Mouse (Mus musculus) brain, embryonic 18.5 days (tissue): ENCODE results near the gene Ccl17.

Source experiments
- DNase-seq: peaks from one replicate; pipeline ENCODE4 v3.0.0-alpha.2; 2012; ENCODE audit warnings: low read depth, low spot score

Gene Ccl17

GRCm38 (mm10) chr8:94810153-94810552, at the start of gene Ccl17:
Ccl17 (plus strand) TSS chr8:94810453.
- no peak for DNase-seq

GRCm38 (mm10) chr8:94767035-94767434, 43.2 kb upstream of the Ccl17 start:
- DNase-seq: no peak

- no peak for DNase-seq
Observed at GRCm38 (mm10) chr8:94770945-94771344, 39.3 kb upstream of the Ccl17 start.

GRCm38 (mm10) chr8:94771941-94772670, 38.1 kb upstream of the Ccl17 start, which contains the start of gene Cx3cl1:
Cx3cl1 (plus strand) TSS chr8:94772009.
- DNase-seq: peak; percentile 58

- no peak for DNase-seq
Observed at GRCm38 (mm10) chr8:94773048-94773447, 37.2 kb upstream of the Ccl17 start.

- DNase-seq: peak; percentile 8
Observed at GRCm38 (mm10) chr8:94773700-94774171, 36.5 kb upstream of the Ccl17 start.

GRCm38 (mm10) chr8:94774601-94775000, 35.7 kb upstream of the Ccl17 start:
- no peak for DNase-seq

- no peak for DNase-seq
Observed at GRCm38 (mm10) chr8:94776346-94776745, 33.9 kb upstream of the Ccl17 start.

- no peak for DNase-seq
Observed at GRCm38 (mm10) chr8:94778036-94778435, 32.2 kb upstream of the Ccl17 start.

- DNase-seq: no peak
Observed at GRCm38 (mm10) chr8:94778473-94778872, 31.8 kb upstream of the Ccl17 start.

GRCm38 (mm10) chr8:94778895-94779533, 31.2 kb upstream of the Ccl17 start:
- no peak for DNase-seq

GRCm38 (mm10) chr8:94779534-94780294, 30.5 kb upstream of the Ccl17 start:
- no peak for DNase-seq

- DNase-seq: no peak
Observed at GRCm38 (mm10) chr8:94780491-94781154, 29.6 kb upstream of the Ccl17 start.

- DNase-seq: no peak
Observed at GRCm38 (mm10) chr8:94781155-94781837, 29.0 kb upstream of the Ccl17 start.

- DNase-seq: no peak
Observed at GRCm38 (mm10) chr8:94781838-94782235, 28.4 kb upstream of the Ccl17 start.

- no peak for DNase-seq
Observed at GRCm38 (mm10) chr8:94783890-94784289, 26.4 kb upstream of the Ccl17 start.

GRCm38 (mm10) chr8:94785247-94785985, 24.8 kb upstream of the Ccl17 start:
- DNase-seq: no peak

- no peak for DNase-seq
Observed at GRCm38 (mm10) chr8:94785995-94786595, 24.2 kb upstream of the Ccl17 start.

GRCm38 (mm10) chr8:94787524-94788501, 22.4 kb upstream of the Ccl17 start:
- DNase-seq: no peak
